Mouse (Mus musculus) intestine, postnatal 0 days (tissue): ENCODE data around the gene Pcbp4. TPM values are rescaled to one million over a fixed set of nuclear protein-coding genes. Genes with fewer than 3 reads are reported as not detected.

Source experiments
- ATAC-seq: fragments of 200-750 bp; cut with Nextera tagmentation; 2 replicates; pipeline ENCODE4 v1.8.0; 2017; ENCODE audit warnings: mild to moderate bottlenecking, moderate TSS enrichment, moderate library complexity
- H3K27ac ChIP-seq: fragments of 300-500 bp; sonication (generic); 2 replicates; pipeline ENCODE4 v1.5.1; 2014; ENCODE audit warnings: mild to moderate bottlenecking, low read depth, low read length, moderate library complexity
- H3K27me3 ChIP-seq: fragments of 300-500 bp; sonication (generic); replicated peaks from 2 replicates; pipeline ENCODE4 v1.6.1; 2014; ENCODE audit warnings: low read length, mixed read lengths; ENCODE audit not compliant: control insufficient read depth, insufficient read depth
- H3K36me3 ChIP-seq: fragments of 300-500 bp; sonication (generic); 2 replicates; pipeline ENCODE4 v1.6.1; 2014; ENCODE audit warnings: mild to moderate bottlenecking, moderate library complexity; ENCODE audit not compliant: control insufficient read depth, insufficient read depth
- H3K4me1 ChIP-seq: fragments of 300-500 bp; sonication (generic); replicated peaks from 2 replicates; pipeline ENCODE4 v1.6.1; 2014; ENCODE audit warnings: antibody characterized with exemption, low read length, mixed read lengths; ENCODE audit not compliant: control insufficient read depth, insufficient read depth
- H3K4me2 ChIP-seq: fragments of 300-500 bp; sonication (generic); replicated peaks from 2 replicates; pipeline ENCODE4 v1.6.1; 2014; ENCODE audit warnings: low read depth, mild to moderate bottlenecking, moderate library complexity
- H3K4me3 ChIP-seq: fragments of 300-500 bp; sonication (generic); 2 replicates; pipeline ENCODE4 v1.5.1; 2014; ENCODE audit warnings: low read depth, low read length
- H3K9ac ChIP-seq: fragments of 300-500 bp; sonication (generic); 2 replicates; pipeline ENCODE4 v1.6.1; 2014; ENCODE audit warnings: mild to moderate bottlenecking, low read depth, low read length
- H3K9me3 ChIP-seq: fragments of 300-500 bp; sonication (generic); 2 replicates; pipeline ENCODE4 v1.6.1; 2016; ENCODE audit warnings: mixed run types; ENCODE audit not compliant: control insufficient read depth
- CTCF ChIP-seq: sonication (generic); IDR thresholded peaks from 2 replicates; pipeline ENCODE4 v1.5.1; 2016; ENCODE audit warnings: low read depth, mild to moderate bottlenecking, control low read depth, antibody characterized with exemption, moderate library complexity
- WGBS: fragments of 180-500 bp; shearing (Covaris S2); extraction: QIAGEN DNeasy Blood & Tissue Kit; methylation state at CpG from one replicate; pipeline ENCODE4 v1.1.7; 2014; 5-methylcytosine and 5-hydroxymethylcytosine counted together
- polyA plus RNA-seq: library from polyadenylated mRNA; unstranded; fragments of >200 nt; fragmentation: Nextera tagmentation; extraction: Ambion mirVana; gene quantifications from 2 replicates; pipeline ENCODE4 v1.2.1, GENCODE M21; 2015

Gene Pcbp4
- polyA plus RNA-seq, 1 experiment from 2014 or later: 15.7 TPM

DNA sequence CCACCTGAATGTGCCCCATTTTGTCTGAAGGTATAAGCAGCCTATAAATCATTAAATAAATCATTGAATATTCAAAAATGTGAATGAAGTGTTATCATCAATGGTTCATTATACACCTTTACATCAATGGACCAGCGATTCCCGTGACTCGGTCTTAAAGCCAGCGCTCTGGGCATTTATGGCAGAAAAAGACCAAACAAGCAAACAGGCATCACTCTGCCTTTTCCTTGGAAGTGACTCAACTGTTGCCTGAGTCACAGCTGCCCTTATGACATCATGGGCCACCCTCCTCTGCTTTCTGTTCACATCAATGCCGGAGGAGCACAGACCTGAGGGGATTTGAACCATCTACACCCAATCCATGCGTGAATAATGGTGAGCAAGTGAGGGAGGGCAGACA, 46.6 kb downstream of the Pcbp4 start, which contains the start of gene Iqcf1:
Gene Iqcf1, plus strand, starts transcription at position 301 of the 400 bp plus-strand sequence.
- TF ChIP-seq CTCF: no peak
- H3K9ac ChIP-seq: no peak within 1 kb of the TSS
- no peaks in the 10 kb centered on the region for H3K4me1 ChIP-seq
- no peaks in the 10 kb centered on the region for H3K9me3 ChIP-seq
- no peaks in the 10 kb centered on the region for H3K36me3 ChIP-seq
- H3K4me2 ChIP-seq: no peak within 1 kb of the TSS
- H3K27ac ChIP-seq: no peak within 1 kb of the TSS
- no peaks in the 10 kb centered on the region for H3K27me3 ChIP-seq
- ATAC-seq: no peak
- WGBS: 90% methylated on average over 6 of the region's 6 CpGs
- no peak within 1 kb of the TSS for H3K4me3 ChIP-seq

DNA sequence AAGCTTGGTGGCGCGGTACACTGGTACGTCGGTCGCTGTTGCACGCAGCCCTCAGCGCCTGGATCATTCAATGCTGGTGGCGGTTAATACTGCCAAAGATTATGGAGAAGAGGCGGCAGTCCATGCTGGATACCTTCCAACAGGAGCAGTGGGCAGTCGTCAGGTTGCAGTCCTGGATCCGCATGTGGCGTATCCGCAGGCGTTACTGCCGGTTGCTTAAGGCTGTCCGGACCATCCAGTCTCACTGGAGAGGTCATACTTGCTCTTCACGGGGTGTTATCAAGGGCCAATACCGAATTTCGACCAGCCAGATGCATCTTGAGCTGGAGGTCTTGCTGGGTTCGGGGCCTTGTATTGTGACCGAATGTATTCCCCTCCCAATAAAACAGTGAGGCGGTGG, 48.8 kb downstream of the Pcbp4 start:
- no peaks in the 10 kb centered on the region for H3K27me3 ChIP-seq
- no peak overlapping the region for H3K9ac ChIP-seq
- no peak overlapping the region for H3K27ac ChIP-seq
- ATAC-seq: no peak
- no peaks in the 10 kb centered on the region for H3K9me3 ChIP-seq
- TF ChIP-seq CTCF: no peak
- no peaks in the 10 kb centered on the region for H3K36me3 ChIP-seq
- WGBS: 89% methylated on average over 22 of the region's 22 CpGs
- H3K4me3 ChIP-seq: no peak overlapping the region
- no peak overlapping the region for H3K4me2 ChIP-seq
- no peaks in the 10 kb centered on the region for H3K4me1 ChIP-seq

DNA sequence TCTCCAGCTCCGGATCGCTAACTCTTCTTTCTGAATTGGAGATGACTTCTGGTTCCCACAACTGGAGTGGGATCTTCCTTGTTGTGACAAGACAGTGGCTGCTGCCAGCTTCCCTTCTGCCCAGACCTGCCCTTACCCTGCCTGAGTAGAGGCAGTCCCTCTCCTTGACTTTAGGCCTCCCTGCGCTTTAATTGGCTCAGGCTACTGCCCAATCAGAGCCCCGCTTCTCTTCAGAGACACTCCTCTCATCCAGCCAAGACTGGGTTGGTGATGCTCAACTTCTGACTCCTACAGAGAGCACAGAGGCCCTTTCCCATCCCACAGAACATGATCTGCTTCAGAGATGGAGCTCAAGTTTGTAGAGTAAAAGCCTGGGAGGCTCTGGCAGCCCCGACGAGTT, 51.2 kb downstream of the Pcbp4 start:
- H3K9ac ChIP-seq: no peak overlapping the region
- no peak for ATAC-seq
- H3K9me3 ChIP-seq: no peaks in the 10 kb centered on the region
- H3K4me1 ChIP-seq: no peaks in the 10 kb centered on the region
- H3K27me3 ChIP-seq: no peaks in the 10 kb centered on the region
- TF ChIP-seq CTCF: no peak
- no peak overlapping the region for H3K4me3 ChIP-seq
- WGBS: 77% methylated on average over 6 of the region's 6 CpGs
- H3K36me3 ChIP-seq: no peaks in the 10 kb centered on the region
- H3K4me2 ChIP-seq: no peak overlapping the region
- H3K27ac ChIP-seq: no peak overlapping the region

DNA sequence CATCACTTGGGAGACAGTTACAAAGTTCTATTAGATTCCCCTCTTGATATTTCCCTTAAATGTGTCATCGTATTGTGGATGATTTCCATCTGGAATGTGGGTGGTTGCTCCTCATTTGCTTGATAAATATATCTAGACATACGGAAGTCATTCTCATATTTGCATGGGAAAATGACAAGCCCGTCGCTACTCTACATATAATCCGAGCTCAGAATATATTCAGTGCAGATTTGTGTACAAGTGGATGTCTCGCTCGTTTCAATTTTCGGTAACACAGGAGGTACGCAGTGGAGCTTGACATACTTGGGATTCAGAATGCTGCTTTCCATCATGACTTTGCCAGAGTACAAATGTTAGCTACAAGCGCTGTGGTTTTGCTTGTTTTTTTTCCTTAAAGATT, 56.3 kb downstream of the Pcbp4 start:
- no peaks in the 10 kb centered on the region for H3K27me3 ChIP-seq
- no peak for ATAC-seq
- no peak overlapping the region for H3K4me2 ChIP-seq
- no peaks in the 10 kb centered on the region for H3K36me3 ChIP-seq
- no peak overlapping the region for H3K27ac ChIP-seq
- H3K9me3 ChIP-seq: no peaks in the 10 kb centered on the region
- TF ChIP-seq CTCF: no peak
- no peaks in the 10 kb centered on the region for H3K4me1 ChIP-seq
- WGBS: 90% methylated on average over 10 of the region's 10 CpGs
- no peak overlapping the region for H3K4me3 ChIP-seq
- no peak overlapping the region for H3K9ac ChIP-seq

DNA sequence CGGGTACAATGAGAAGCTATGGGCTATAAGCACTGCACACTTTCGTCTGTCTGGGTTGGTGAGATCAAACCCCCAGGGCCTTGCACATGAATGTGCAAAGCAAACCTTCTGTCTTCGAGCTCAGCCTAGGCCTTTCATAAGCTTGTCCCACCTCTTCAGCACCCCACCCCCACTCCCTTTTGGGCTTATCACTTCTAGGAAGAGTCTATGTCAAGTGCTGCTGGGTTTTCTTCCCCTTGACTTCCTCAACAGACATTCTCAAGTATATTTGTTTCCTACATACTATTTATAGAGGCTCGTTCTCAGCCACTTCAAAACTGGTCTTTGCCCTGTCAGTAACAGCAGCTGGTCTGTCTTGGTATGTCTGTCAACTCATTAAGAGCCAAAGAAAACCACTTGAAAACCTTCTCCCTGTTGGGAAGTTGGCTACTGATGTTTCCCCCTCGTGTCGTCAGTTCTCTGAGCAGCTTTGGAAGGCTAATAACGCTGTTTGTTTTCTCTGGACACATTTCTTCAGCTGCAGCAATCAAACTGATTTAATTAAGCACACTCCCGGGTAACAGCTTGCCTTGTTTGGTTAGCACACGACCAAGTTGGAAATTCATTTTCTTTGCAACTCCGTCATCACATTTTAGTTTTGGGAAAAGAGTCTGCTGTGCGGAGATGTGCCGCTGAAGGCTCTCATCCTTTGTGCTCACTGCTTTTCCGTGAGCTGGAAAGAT, 59.8 kb downstream of the Pcbp4 start:
- Histone ChIP-seq H3K36me3 (no peaks in the 10 kb centered on the region), H3K4me3 (no peak overlapping the region), H3K9me3 (no peaks in the 10 kb centered on the region), H3K27me3 (no peaks in the 10 kb centered on the region), H3K4me2 (no peak overlapping the region), H3K27ac (no peak overlapping the region), H3K9ac (no peak overlapping the region), H3K4me1 (no peaks in the 10 kb centered on the region)
- TF ChIP-seq CTCF: no peak
- WGBS: 49% methylated on average over 13 of the region's 13 CpGs
- no peak for ATAC-seq

DNA sequence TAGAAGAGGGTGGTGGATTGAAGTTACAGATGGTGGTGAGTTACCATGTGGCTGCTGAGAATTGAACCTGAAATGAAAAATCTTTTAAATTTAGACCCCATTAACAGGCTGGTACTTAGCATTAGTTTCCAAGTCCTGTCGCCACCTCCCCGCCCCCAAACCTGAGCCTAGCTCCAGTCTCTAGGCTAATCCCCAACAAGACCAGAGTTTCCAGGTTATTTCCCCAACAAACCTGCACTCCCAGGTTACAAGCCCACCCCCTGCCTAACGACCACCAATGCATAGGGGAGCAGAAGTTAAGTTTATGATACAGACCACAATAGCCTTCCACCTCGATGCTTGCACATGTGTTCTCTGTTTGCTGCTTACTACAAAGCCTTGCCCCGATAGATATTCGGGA, 60.5 kb downstream of the Pcbp4 start:
- Histone ChIP-seq H3K27me3 (no peaks in the 10 kb centered on the region), H3K4me1 (no peaks in the 10 kb centered on the region), H3K36me3 (no peaks in the 10 kb centered on the region), H3K9me3 (no peaks in the 10 kb centered on the region), H3K27ac (no peak overlapping the region), H3K4me2 (no peak overlapping the region), H3K9ac (no peak overlapping the region), H3K4me3 (no peak overlapping the region)
- no peak for ATAC-seq
- WGBS: 76% methylated on average over 6 of the region's 6 CpGs
- no peak for TF ChIP-seq CTCF

Other genes starting within 250 kb of the Pcbp4 start
- gene Tlr9, start 230.7 kb upstream of the Pcbp4 start, polyA plus RNA-seq: 0.08 and 0.09 TPM in 2 replicates
- 81.2 and 82.9 TPM in 2 replicates for gene Alas1, start 204.6 kb upstream of the Pcbp4 start, polyA plus RNA-seq
- gene Poc1a, start 172.2 kb upstream of the Pcbp4 start, polyA plus RNA-seq: 11.5 and 12.3 TPM in 2 replicates
- gene Dusp7, start 84.7 kb upstream of the Pcbp4 start, polyA plus RNA-seq: 4.6 TPM in 2 replicates
- gene Rpl29, start 23.8 kb upstream of the Pcbp4 start, polyA plus RNA-seq: 539 and 575 TPM in 2 replicates
- gene Acy1, start 15.0 kb upstream of the Pcbp4 start, polyA plus RNA-seq: 42.2 and 43.2 TPM in 2 replicates
- 35.9 and 38.1 TPM in 2 replicates for gene Abhd14b, start 5.8 kb upstream of the Pcbp4 start, polyA plus RNA-seq
- 20.8 and 21.0 TPM in 2 replicates for gene Abhd14a, start 5.6 kb upstream of the Pcbp4 start, polyA plus RNA-seq
- 0.17 and 0.26 TPM in 2 replicates for gene Gpr62, start 12.6 kb downstream of the Pcbp4 start, polyA plus RNA-seq
- gene Rrp9, start 22.7 kb downstream of the Pcbp4 start, polyA plus RNA-seq: 17.7 and 19.4 TPM in 2 replicates
- 2.5 and 3.8 TPM in 2 replicates for gene Parp3, start 23.7 kb downstream of the Pcbp4 start, polyA plus RNA-seq
- not detected in 2 replicates for gene Iqcf1, start 46.7 kb downstream of the Pcbp4 start, polyA plus RNA-seq
- not detected in 2 replicates for gene Iqcf5, start 61.3 kb downstream of the Pcbp4 start, polyA plus RNA-seq
- gene Iqcf3, start 108.3 kb downstream of the Pcbp4 start, polyA plus RNA-seq: not detected in 2 replicates
- not detected in 2 replicates for gene Iqcf4, start 117.7 kb downstream of the Pcbp4 start, polyA plus RNA-seq
- gene Iqcf6, start 173.3 kb downstream of the Pcbp4 start, polyA plus RNA-seq: not detected in 2 replicates
- gene Grm2, start 202.8 kb downstream of the Pcbp4 start, polyA plus RNA-seq: not detected in 2 replicates
- 100 and 109 TPM in 2 replicates for gene Tex264, start 232.6 kb downstream of the Pcbp4 start, polyA plus RNA-seq